Mouse (Mus musculus): ENCODE measurements at regions not wholly inside any gene's neighbourhood (a gene's known extent, or its start where the extent isn't known, plus 50 kb on each side); places are given as distances from the start of the nearest gene placed in this dataset.
A peak's percentile ranks its signal among the peaks of the same experiment; 100 is the strongest.

GRCm38 (mm10) chr6:71012436-71012822 lies 56.1 kb downstream of the Foxi3 start:
- no peak for DNase-seq (ENCODE audit: low spot score)

- DNase-seq (ENCODE audit: low spot score): no peak
These were observed 56.6 kb downstream of the Foxi3 start for GRCm38 (mm10) chr6:71012823-71013461.

GRCm38 (mm10) chr6:71016388-71016787 lies 60.1 kb downstream of the Foxi3 start:
- DNase-seq (ENCODE audit: low spot score): no peak

- no peak for DNase-seq (ENCODE audit: low spot score)
These were observed 65.0 kb downstream of the Foxi3 start for GRCm38 (mm10) chr6:71021353-71021752.

GRCm38 (mm10) chr6:71025472-71025871 lies 69.1 kb downstream of the Foxi3 start:
- DNase-seq (ENCODE audit: low spot score): no peak

GRCm38 (mm10) chr6:71029663-71030062 lies 73.3 kb downstream of the Foxi3 start:
- no peak for DNase-seq (ENCODE audit: low spot score)

GRCm38 (mm10) chr6:71030541-71030940 lies 74.2 kb downstream of the Foxi3 start:
- DNase-seq (ENCODE audit: low spot score): peak; percentile 24

- DNase-seq (ENCODE audit: low spot score): no peak
These were observed 87.9 kb downstream of the Foxi3 start for GRCm38 (mm10) chr6:71044241-71044640.

- DNase-seq (ENCODE audit: low spot score): no peak
These were observed 88.9 kb downstream of the Foxi3 start for GRCm38 (mm10) chr6:71045261-71045660.

GRCm38 (mm10) chr6:71048199-71049094 lies 92.1 kb downstream of the Foxi3 start:
- no peak for DNase-seq (ENCODE audit: low spot score)

- no peak for DNase-seq (ENCODE audit: low spot score)
These were observed 93.9 kb downstream of the Foxi3 start for GRCm38 (mm10) chr6:71050248-71050647.

GRCm38 (mm10) chr6:71050754-71051213 lies 93.5 kb downstream of the Thnsl2 start:
- no peak for DNase-seq (ENCODE audit: low spot score)

- no peak for DNase-seq (ENCODE audit: low spot score)
These were observed 86.9 kb downstream of the Thnsl2 start for GRCm38 (mm10) chr6:71057209-71057858.

- peak; percentile 55 for DNase-seq (ENCODE audit: low spot score)
These were observed 84.1 kb downstream of the Thnsl2 start for GRCm38 (mm10) chr6:71060116-71060515.

- no peak for DNase-seq (ENCODE audit: low spot score)
These were observed 81.3 kb downstream of the Thnsl2 start for GRCm38 (mm10) chr6:71062980-71063379.

GRCm38 (mm10) chr6:71065428-71065827 lies 78.8 kb downstream of the Thnsl2 start:
- DNase-seq (ENCODE audit: low spot score): no peak

GRCm38 (mm10) chr6:71069229-71069628 lies 75.0 kb downstream of the Thnsl2 start:
- no peak for DNase-seq (ENCODE audit: low spot score)

GRCm38 (mm10) chr6:71074789-71075191 lies 69.4 kb downstream of the Thnsl2 start:
- DNase-seq (ENCODE audit: low spot score): no peak
